Mouse (Mus musculus) liver, embryonic 14.5 days (tissue): ENCODE data around the gene Btbd9.

ENCODE experiments used
- CTCF ChIP-seq: IDR thresholded peaks from 2 replicates; pipeline ENCODE4 v1.5.1; 2016; ENCODE audit warnings: antibody characterized with exemption, low read depth, control low read depth
- EP300 ChIP-seq: IDR thresholded peaks from 2 replicates; pipeline ENCODE4 v1.6.1; 2016; ENCODE audit warnings: antibody characterized with exemption, low read depth

GRCm38 (mm10) chr17:30583258-30584001 is 7.1 kb upstream of the Btbd9 start:
- TF ChIP-seq CTCF (no peak), EP300 (no peak)
